Mouse (Mus musculus): Measurements from ENCODE around the gene Erc2. TPM values are rescaled to one million over a fixed set of nuclear protein-coding genes. Genes with fewer than 3 reads are reported as not detected.

The Erc2 gene
- polyA plus RNA-seq, 1 experiment from 2014 or later: 9.1 TPM

DNA sequence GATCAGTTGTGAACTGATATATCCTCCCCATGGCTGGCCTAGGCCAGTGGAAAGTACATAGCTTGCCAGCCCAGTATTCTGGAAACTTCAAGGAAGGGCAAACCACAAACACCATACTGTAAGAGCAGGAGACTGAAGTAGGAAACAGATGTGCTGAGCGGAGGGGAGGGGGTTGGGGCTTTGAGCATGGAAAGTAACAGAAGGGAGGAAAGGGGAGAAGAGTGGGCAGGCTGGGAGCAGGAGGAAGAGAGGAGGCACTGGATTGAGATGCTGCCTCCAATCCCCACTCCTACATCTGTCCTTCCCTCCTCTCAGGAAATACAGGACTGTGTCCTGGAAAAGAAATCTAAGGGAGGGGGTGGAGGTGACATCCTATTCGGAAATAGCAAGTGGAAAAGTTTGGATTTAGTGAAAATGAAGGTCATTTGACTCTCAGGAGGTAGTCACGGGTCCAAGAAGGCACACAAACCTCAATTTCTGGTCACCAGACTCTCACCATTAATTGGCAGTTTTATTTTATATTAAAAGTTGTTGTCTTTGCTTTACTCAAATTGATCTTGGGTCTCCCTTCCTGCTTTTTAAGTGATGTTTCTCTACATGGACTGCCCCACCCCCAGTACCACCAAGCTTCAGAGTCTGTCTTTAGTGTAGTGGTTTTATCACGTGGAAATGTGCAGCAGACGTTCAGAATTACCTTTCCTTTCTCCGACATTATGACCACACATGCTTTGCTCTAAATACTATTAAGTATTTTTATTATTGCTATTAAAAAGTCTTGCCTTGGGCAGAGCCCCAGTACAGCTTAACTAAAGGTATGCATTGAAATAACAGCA lies 167.1 kb downstream of the Erc2 start:
- 84% methylated on average over 6 of the region's 6 CpGs for WGBS
- H3K27ac ChIP-seq: no peak overlapping the region
- H3K27me3 ChIP-seq (ENCODE audit: poor library complexity, severe bottlenecking): no peaks in the 10 kb centered on the region
- H3K4me3 ChIP-seq: no peak overlapping the region
- no peaks in the 10 kb centered on the region for H3K36me3 ChIP-seq (replicated peaks)
- H3K4me1 ChIP-seq: no peaks in the 10 kb centered on the region
- no peaks in the 10 kb centered on the region for H3K9me3 ChIP-seq
- DNase-seq (ENCODE audit: extremely low spot score, low spot score): no peak

DNA sequence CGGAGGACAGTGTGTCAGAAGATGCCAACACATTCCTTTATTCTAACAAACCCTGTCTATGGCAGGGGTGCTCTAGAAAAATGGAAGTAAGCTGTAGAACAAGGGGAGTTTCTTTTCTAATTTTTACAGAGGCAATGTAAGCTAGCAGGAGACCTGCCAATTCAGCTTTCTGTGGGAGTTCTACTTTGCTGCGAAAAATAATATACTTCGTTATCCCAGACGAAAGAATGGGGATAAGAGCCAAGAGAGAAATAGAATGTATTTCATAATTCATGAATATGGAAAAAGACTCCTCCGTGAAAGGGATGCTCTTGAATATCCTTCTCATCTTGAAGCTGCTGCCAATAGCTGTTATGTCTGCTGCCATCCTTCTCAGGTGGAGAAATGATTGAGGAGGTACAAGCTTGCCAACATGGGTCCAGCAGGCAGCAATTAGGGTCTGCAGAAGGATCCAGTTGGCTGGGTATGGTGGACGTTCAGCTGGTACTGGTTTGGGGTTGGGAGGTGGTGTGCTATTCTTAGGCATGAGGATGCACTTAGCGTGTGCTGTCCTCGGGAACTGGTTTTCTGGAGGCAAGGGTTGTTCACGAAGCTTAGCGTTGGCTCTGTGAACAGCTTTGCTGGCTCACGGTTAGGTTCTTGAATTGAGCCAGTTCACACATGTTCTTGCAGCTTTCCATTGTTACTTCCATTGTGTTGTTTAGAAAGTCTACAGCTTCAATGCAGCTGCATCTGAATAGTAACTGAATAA lies 176.1 kb downstream of the Erc2 start:
- no peak overlapping the region for H3K4me3 ChIP-seq
- H3K4me1 ChIP-seq: peaks cover 5% of the 10 kb centered on the region; the same call in 1 of the 2 replicates
- no peaks in the 10 kb centered on the region for H3K36me3 ChIP-seq (replicated peaks)
- H3K27ac ChIP-seq: no peak overlapping the region
- 0 out of 2 replicates have a peak, but pooled peaks cover 3% of the 10 kb centered on the region for H3K9me3 ChIP-seq
- 90% methylated on average over 11 of the region's 11 CpGs for WGBS
- H3K27me3 ChIP-seq (ENCODE audit: poor library complexity, severe bottlenecking): no peaks in the 10 kb centered on the region
- DNase-seq (ENCODE audit: extremely low spot score, low spot score): no peak

DNA sequence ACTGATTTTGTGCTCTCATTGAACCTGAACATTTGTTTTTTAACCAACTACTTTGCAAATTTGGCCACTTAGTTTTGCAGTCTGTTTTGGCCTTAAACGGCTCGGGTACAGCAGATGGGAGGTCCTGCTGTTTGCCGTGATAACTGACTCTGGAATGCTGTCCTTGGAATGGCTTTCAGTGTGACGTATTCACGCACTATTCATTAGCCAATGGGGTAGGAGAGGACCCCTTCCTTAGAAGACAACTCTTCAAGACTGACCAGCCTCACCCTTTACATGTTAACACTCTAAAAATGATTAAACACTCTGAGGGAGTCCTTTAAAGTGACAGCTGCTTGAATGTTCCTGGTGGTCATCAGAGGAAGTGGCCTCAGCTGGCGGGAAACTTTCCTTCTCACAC lies 178.5 kb downstream of the Erc2 start:
- Histone ChIP-seq H3K4me1 (peaks cover 16% of the 10 kb centered on the region), H3K27me3 (ENCODE audit: poor library complexity, severe bottlenecking) (no peaks in the 10 kb centered on the region), H3K9me3 (peaks cover 11% of the 10 kb centered on the region; the same call in 1 of the 2 replicates), H3K27ac (no peak overlapping the region), H3K36me3 (replicated peaks) (no peaks in the 10 kb centered on the region), H3K4me3 (no peak overlapping the region)
- DNase-seq (ENCODE audit: extremely low spot score, low spot score): no peak
- WGBS: 84% methylated on average over 6 of the region's 6 CpGs

GRCm38 (mm10) chr14:27803961-27804360 lies 181.7 kb downstream of the Erc2 start:
- Histone ChIP-seq H3K4me1 (peaks cover 13% of the 10 kb centered on the region), H3K27ac (no peak overlapping the region), H3K4me3 (no peak overlapping the region), H3K27me3 (ENCODE audit: poor library complexity, severe bottlenecking) (peaks cover 9% of the 10 kb centered on the region), H3K36me3 (replicated peaks) (no peaks in the 10 kb centered on the region), H3K9me3 (peaks cover 11% of the 10 kb centered on the region; the same call in 1 of the 2 replicates)
- DNase-seq (ENCODE audit: extremely low spot score, low spot score): no peak
- WGBS: 91% methylated on average over 3 of the region's 3 CpGs

DNA sequence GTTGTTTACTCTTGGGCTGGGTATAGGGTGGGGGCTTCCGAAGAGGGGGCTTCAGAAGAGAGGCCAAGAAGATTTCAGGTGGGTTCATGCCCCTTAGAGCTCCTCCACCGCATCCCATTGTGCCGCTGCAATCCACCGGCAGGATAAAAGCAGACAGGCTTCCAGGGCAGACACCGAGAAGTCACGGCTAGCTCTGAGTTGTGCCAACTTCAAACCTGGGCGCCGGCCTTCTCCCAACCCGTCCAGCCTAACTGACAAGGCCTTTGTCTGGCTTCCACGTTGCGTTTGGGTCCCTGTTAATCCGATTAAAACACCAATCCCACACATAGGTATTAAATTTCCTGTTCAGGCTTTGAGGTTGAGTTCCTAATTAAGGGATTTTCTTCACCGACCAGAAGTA lies 182.8 kb downstream of the Erc2 start:
- no peak overlapping the region for H3K27ac ChIP-seq
- 48% methylated on average over 13 of the region's 13 CpGs for WGBS

GRCm38 (mm10) chr14:27808080-27808479 lies 185.9 kb downstream of the Erc2 start:
- Histone ChIP-seq H3K27me3 (ENCODE audit: poor library complexity, severe bottlenecking) (peaks cover 15% of the 10 kb centered on the region), H3K4me1 (peaks cover 30% of the 10 kb centered on the region), H3K4me3 (no peak overlapping the region)

More for the DNA sequence above, 182.8 kb downstream of the Erc2 start:
- H3K9me3 ChIP-seq: peaks cover 11% of the 10 kb centered on the region; the same call in 1 of the 2 replicates
- H3K4me3 ChIP-seq: no peak overlapping the region
- peaks cover 12% of the 10 kb centered on the region for H3K27me3 ChIP-seq (ENCODE audit: poor library complexity, severe bottlenecking)
- peak; percentile 35 for DNase-seq (ENCODE audit: extremely low spot score, low spot score)
- H3K36me3 ChIP-seq (replicated peaks): no peaks in the 10 kb centered on the region
- peaks cover 15% of the 10 kb centered on the region for H3K4me1 ChIP-seq

GRCm38 (mm10) chr14:27808523-27809114 lies 186.4 kb downstream of the Erc2 start:
- Histone ChIP-seq H3K27me3 (ENCODE audit: poor library complexity, severe bottlenecking) (peaks cover 15% of the 10 kb centered on the region), H3K4me1 (peaks cover 30% of the 10 kb centered on the region), H3K4me3 (no peak overlapping the region), H3K36me3 (replicated peaks) (no peaks in the 10 kb centered on the region), H3K9me3 (peaks cover 5% of the 10 kb centered on the region; the same call in 1 of the 2 replicates), H3K27ac (no peak overlapping the region)
- 75% methylated on average over 10 of the region's 10 CpGs for WGBS
- DNase-seq (ENCODE audit: extremely low spot score, low spot score): peak; percentile 8

More at GRCm38 (mm10) chr14:27808080-27808479, 185.9 kb downstream of the Erc2 start:
- WGBS: 5% methylated on average over 9 of the region's 9 CpGs
- DNase-seq (ENCODE audit: extremely low spot score, low spot score): peak; percentile 45
- Histone ChIP-seq H3K27ac (no peak overlapping the region), H3K36me3 (replicated peaks) (no peaks in the 10 kb centered on the region), H3K9me3 (peaks cover 10% of the 10 kb centered on the region; the same call in 1 of the 2 replicates)

DNA sequence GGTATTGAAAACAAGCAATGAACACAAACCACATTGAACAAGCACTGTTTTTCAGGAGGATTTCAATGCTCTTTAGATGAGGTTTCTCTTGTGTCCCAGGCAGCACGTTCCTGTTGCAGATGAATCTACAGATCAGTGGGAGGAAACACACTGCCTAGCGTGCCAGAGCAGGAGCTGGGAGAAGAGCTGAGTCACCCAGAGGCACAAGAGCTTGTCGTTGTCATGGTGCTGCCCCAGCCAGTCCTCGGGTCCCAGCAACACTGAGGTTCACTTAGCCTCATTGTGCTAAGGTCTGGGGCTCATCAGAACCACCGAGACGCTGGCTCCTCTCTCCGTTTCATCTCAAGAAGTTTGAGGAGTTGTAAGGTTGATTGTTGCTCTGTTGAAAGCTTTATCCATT lies 188.6 kb downstream of the Erc2 start:
- 0 out of 2 replicates have a peak overlapping the region, but pooled peaks have one; percentile 60 for H3K27ac ChIP-seq
- peaks cover 25% of the 10 kb centered on the region for H3K4me1 ChIP-seq
- WGBS: 28% methylated on average over 7 of the region's 7 CpGs
- H3K9me3 ChIP-seq: no peaks in the 10 kb centered on the region
- peak; percentile 20 for DNase-seq (ENCODE audit: extremely low spot score, low spot score)
- peaks cover 15% of the 10 kb centered on the region for H3K27me3 ChIP-seq (ENCODE audit: poor library complexity, severe bottlenecking)
- no peaks in the 10 kb centered on the region for H3K36me3 ChIP-seq (replicated peaks)
- H3K4me3 ChIP-seq: no peak overlapping the region

DNA sequence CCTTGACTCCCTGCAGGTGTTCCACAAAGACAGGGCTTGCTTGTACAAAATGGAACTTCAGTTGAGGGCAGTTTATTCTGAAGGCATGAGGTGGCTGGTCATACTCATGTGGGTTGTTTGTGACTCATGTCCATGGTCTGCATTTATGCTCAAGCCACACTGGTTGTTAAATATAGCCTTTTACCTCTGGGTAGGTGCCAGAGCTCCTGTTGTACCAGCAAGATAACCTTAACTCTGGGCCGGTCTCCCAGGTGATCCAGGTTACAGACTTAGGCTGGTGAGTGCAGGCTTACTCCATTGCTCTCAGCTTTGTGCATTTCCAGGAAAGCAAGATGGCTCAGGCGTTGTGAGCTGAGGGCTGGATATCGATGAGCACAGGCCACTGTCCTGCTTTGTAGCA lies 189.4 kb downstream of the Erc2 start:
- no peaks in the 10 kb centered on the region for H3K9me3 ChIP-seq
- 96% methylated on average over 3 of the region's 3 CpGs for WGBS
- H3K4me1 ChIP-seq: peaks cover 27% of the 10 kb centered on the region
- H3K36me3 ChIP-seq (replicated peaks): no peaks in the 10 kb centered on the region
- no peak for DNase-seq (ENCODE audit: extremely low spot score, low spot score)
- H3K27ac ChIP-seq: no peak overlapping the region
- H3K27me3 ChIP-seq (ENCODE audit: poor library complexity, severe bottlenecking): peaks cover 14% of the 10 kb centered on the region
- no peak overlapping the region for H3K4me3 ChIP-seq

GRCm38 (mm10) chr14:27815739-27816138 lies 193.5 kb downstream of the Erc2 start:
- H3K4me3 ChIP-seq: no peak overlapping the region
- no peaks in the 10 kb centered on the region for H3K36me3 ChIP-seq (replicated peaks)
- no peak overlapping the region for H3K27ac ChIP-seq
- H3K9me3 ChIP-seq: no peaks in the 10 kb centered on the region
- H3K27me3 ChIP-seq (ENCODE audit: poor library complexity, severe bottlenecking): no peaks in the 10 kb centered on the region
- no peak for DNase-seq (ENCODE audit: extremely low spot score, low spot score)
- 89% methylated on average over 6 of the region's 6 CpGs for WGBS
- peaks cover 20% of the 10 kb centered on the region for H3K4me1 ChIP-seq

- Histone ChIP-seq H3K9me3 (no peaks in the 10 kb centered on the region), H3K36me3 (replicated peaks) (no peaks in the 10 kb centered on the region), H3K27me3 (ENCODE audit: poor library complexity, severe bottlenecking) (no peaks in the 10 kb centered on the region), H3K4me1 (peaks cover 9% of the 10 kb centered on the region), H3K27ac (no peak overlapping the region), H3K4me3 (no peak overlapping the region)
- WGBS: 92% methylated on average over 5 of the region's 5 CpGs
- no peak for DNase-seq (ENCODE audit: extremely low spot score, low spot score)
These were observed 196.8 kb downstream of the Erc2 start for GRCm38 (mm10) chr14:27818986-27819385.

- no peaks in the 10 kb centered on the region for H3K36me3 ChIP-seq (replicated peaks)
- no peak overlapping the region for H3K4me3 ChIP-seq
- no peak for DNase-seq (ENCODE audit: extremely low spot score, low spot score)
- H3K27me3 ChIP-seq (ENCODE audit: poor library complexity, severe bottlenecking): no peaks in the 10 kb centered on the region
- no peaks in the 10 kb centered on the region for H3K9me3 ChIP-seq
- H3K27ac ChIP-seq: no peak overlapping the region
- no peaks in the 10 kb centered on the region for H3K4me1 ChIP-seq
These were observed 199.6 kb downstream of the Erc2 start for GRCm38 (mm10) chr14:27821801-27822200.

Data from forebrain, embryonic 10.5 days (tissue).